Mouse (Mus musculus): ENCODE results near the gene Ube2z. TPM values are rescaled to one million over a fixed set of nuclear protein-coding genes. Genes with fewer than 3 reads are reported as not detected.

Ube2z gene
- polyA plus RNA-seq, 1 experiment from 2014 or later: 27.0 TPM

DNA sequence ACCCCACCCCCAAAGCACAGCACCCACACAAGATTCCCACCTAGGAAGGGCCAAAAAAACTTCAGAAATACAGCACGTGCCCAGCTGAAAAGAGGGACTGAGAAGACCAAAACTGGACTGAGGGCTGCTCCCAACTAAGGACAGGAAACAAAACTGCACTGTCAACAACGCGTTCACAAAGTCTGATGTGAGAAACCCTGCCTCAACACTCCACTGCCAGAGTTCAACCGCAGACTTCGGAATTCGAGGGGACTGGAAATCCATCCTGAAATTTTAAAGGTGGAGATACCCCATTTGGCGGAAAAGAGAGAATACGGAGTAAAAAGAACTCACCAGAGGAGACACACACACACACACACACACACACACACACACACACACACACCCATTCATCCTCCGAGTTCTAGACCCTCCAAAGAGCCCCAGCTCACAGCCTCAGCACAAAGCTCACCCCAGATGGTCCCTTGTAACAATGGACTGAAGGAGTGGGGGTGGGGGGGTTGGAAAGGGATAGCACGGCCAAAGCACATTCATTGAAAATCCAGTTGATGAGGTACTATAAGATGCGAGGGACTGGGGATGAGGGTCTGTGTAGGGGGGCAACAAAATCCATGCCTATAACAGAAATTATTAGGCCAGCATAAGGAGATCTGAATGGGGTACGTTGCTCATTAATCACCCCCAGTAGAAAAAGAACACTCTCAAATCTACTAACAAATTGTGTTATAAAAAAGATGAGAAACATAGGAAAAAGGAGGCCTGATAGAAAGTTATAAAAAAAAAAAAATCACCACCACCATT lies 61.9 kb downstream of the Ube2z start:
- Histone ChIP-seq H3K36me3 (peaks cover 39% of the 10 kb centered on the region), H3K4me3 (peak overlapping the region; percentile 87), H3K27me3 (ENCODE audit: low read depth, poor library complexity, severe bottlenecking) (no peaks in the 10 kb centered on the region), H3K4me1 (peaks cover 52% of the 10 kb centered on the region), H3K9me3 (replicated peaks) (no peaks in the 10 kb centered on the region), H3K27ac (replicated peaks) (peak overlapping the region; percentile 100)
- DNase-seq (ENCODE audit: low spot score): peak; percentile 68
- WGBS: 2% methylated on average over 12 of the region's 12 CpGs

Other genes with a start within 250 kb of the Ube2z start
- 0.30 TPM in 1 of 2 replicates, not detected in the other for gene Phospho1, start 240.9 kb downstream of the Ube2z start, polyA plus RNA-seq (2016; fragmentation: Nextera tagmentation; extraction: Ambion mirVana)
- 4.4 and 6.1 TPM in 2 replicates for gene Gngt2, start 228.2 kb downstream of the Ube2z start, polyA plus RNA-seq (2016; fragmentation: Nextera tagmentation; extraction: Ambion mirVana)
- gene Abi3, start 222.9 kb downstream of the Ube2z start, polyA plus RNA-seq (2016; fragmentation: Nextera tagmentation; extraction: Ambion mirVana): 3.5 and 3.6 TPM in 2 replicates
- 0.11 and 0.14 TPM in 2 replicates for gene B4galnt2, start 150.5 kb downstream of the Ube2z start, polyA plus RNA-seq (2016; fragmentation: Nextera tagmentation; extraction: Ambion mirVana)
- gene Igf2bp1, start 59.4 kb downstream of the Ube2z start, polyA plus RNA-seq (2016; fragmentation: Nextera tagmentation; extraction: Ambion mirVana): 176 and 190 TPM in 2 replicates
- gene Gip, start 40.8 kb downstream of the Ube2z start, polyA plus RNA-seq (2016; fragmentation: Nextera tagmentation; extraction: Ambion mirVana): not detected in 2 replicates
- gene Snf8, start 30.5 kb downstream of the Ube2z start, polyA plus RNA-seq (2016; fragmentation: Nextera tagmentation; extraction: Ambion mirVana): 106 and 110 TPM in 2 replicates
- 534 and 550 TPM in 2 replicates for gene Atp5g1, start 10.3 kb upstream of the Ube2z start, polyA plus RNA-seq (2016; fragmentation: Nextera tagmentation; extraction: Ambion mirVana)
- not detected in 2 replicates for gene Calcoco2, start 46.6 kb upstream of the Ube2z start, polyA plus RNA-seq (2016; fragmentation: Nextera tagmentation; extraction: Ambion mirVana)
- gene Ttll6, start 68.4 kb upstream of the Ube2z start, polyA plus RNA-seq (2016; fragmentation: Nextera tagmentation; extraction: Ambion mirVana): not detected in 2 replicates
- not detected in 2 replicates for gene Hoxb13, start 128.9 kb upstream of the Ube2z start, polyA plus RNA-seq (2016; fragmentation: Nextera tagmentation; extraction: Ambion mirVana)
- not detected in 2 replicates for gene Hoxb9, start 206.1 kb upstream of the Ube2z start, polyA plus RNA-seq (2016; fragmentation: Nextera tagmentation; extraction: Ambion mirVana)
- not detected in 2 replicates for gene Hoxb8, start 216.5 kb upstream of the Ube2z start, polyA plus RNA-seq (2016; fragmentation: Nextera tagmentation; extraction: Ambion mirVana)
- gene Hoxb7, start 221.2 kb upstream of the Ube2z start, polyA plus RNA-seq (2016; fragmentation: Nextera tagmentation; extraction: Ambion mirVana): not detected in 2 replicates
- not detected in 2 replicates for gene Hoxb6, start 227.1 kb upstream of the Ube2z start, polyA plus RNA-seq (2016; fragmentation: Nextera tagmentation; extraction: Ambion mirVana)
- gene Hoxb5, start 237.9 kb upstream of the Ube2z start, polyA plus RNA-seq (2016; fragmentation: Nextera tagmentation; extraction: Ambion mirVana): not detected in 2 replicates